Mouse (Mus musculus): Measurements from ENCODE around the gene Wnt6. TPM values are rescaled to one million over a fixed set of nuclear protein-coding genes. Genes with fewer than 3 reads are reported as not detected.
A peak's percentile ranks its signal among the peaks of the same experiment; 100 is the strongest.
"Not testable (repeated sequence)": the region's sequence is repeated elsewhere in the genome, so short reads cannot be mapped to it uniquely, and the experiment has no call there.

Wnt6 gene
- polyA plus RNA-seq, 1 experiment from 2014 or later = 11.9 TPM

DNA sequence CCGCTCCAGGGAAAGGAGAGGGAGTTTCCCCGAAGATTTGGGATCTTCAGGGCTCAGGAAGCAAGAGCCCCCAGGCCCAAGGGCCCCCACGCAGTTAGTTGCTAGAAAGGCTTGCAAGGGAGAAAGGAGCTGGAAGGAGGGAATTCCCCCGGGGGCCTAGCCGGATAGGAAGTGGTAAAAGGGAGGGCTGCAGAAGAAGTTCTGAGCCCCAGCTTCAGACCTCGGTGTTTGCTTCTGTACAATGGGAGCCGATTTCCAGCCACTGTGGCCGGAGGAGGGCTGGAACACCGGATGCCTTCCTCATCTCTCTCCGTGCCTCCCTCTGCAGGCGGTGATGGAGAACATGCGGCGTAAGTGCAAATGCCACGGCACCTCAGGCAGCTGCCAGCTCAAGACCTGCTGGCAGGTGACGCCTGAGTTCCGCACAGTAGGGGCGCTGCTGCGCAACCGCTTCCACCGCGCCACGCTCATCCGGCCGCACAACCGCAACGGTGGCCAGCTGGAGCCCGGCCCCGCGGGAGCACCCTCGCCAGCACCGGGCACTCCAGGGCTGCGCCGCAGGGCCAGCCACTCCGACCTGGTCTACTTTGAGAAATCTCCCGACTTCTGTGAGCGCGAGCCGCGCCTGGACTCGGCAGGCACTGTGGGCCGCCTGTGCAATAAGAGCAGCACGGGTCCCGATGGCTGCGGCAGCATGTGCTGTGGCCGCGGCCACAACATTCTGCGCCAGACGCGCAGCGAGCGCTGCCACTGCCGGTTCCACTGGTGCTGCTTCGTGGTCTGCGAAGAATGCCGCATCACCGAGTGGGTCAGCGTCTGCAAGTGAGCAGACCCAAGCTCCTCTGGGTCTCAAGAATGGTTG lies 31.3 kb downstream of the Wnt6 start:
- H3K4me1 ChIP-seq = peaks cover 52% of the 10 kb centered on the region
- DNase-seq (ENCODE audit: low spot score) = peak; percentile 90

DNA sequence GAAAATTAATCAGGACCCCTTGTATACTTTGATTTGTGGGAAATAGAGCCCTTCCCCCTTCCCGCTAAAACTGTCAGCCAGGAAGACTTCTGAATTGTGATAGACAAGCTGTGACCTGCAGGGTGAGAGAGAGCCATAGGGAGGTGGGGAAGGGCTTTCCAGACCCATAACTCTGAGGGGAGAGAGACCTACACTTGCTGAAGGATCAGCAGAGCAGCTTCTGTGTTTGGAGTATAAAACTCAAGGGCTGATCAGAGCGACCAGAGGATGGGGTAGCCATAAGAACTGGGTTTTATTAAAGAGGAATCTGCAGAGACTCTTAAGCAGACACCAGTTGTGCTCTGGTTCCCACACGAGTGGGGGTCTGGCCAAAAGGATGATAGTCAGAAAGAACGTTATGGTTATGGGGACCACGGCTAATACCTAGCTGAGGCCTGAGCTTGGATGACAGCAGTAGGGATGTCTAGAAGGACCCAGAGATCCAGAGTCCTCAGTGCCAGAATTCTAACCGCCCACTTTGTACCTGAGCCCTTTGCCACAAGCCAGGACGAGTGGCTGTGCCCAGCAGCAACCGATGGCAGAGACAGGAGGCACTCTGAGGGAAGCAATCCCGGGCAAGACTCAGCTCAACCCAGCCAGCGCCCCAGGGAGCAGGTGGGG lies 32.6 kb downstream of the Wnt6 start:
- Histone ChIP-seq H3K9me3 (no peaks in the 10 kb centered on the region), H3K4me1 (peaks cover 57% of the 10 kb centered on the region), H3K4me3 (no peak overlapping the region), H3K27me3 (ENCODE audit: insufficient read depth, poor library complexity, severe bottlenecking) (peaks cover 100% of the 10 kb centered on the region), H3K27ac (no peak overlapping the region), H3K36me3 (no peaks in the 10 kb centered on the region)
- DNase-seq (ENCODE audit: low spot score) = no peak
- 8% methylated on average over 10 of the region's 10 CpGs for WGBS

More for the DNA sequence above, 31.3 kb downstream of the Wnt6 start:
- Histone ChIP-seq H3K27ac (peak overlapping the region; percentile 31; the same call in 1 of the 2 replicates), H3K4me3 (peak overlapping the region; percentile 62), H3K36me3 (no peaks in the 10 kb centered on the region), H3K9me3 (no peaks in the 10 kb centered on the region), H3K27me3 (ENCODE audit: insufficient read depth, poor library complexity, severe bottlenecking) (peaks cover 100% of the 10 kb centered on the region)
- WGBS = under 1% methylated on average over 57 of the region's 57 CpGs

DNA sequence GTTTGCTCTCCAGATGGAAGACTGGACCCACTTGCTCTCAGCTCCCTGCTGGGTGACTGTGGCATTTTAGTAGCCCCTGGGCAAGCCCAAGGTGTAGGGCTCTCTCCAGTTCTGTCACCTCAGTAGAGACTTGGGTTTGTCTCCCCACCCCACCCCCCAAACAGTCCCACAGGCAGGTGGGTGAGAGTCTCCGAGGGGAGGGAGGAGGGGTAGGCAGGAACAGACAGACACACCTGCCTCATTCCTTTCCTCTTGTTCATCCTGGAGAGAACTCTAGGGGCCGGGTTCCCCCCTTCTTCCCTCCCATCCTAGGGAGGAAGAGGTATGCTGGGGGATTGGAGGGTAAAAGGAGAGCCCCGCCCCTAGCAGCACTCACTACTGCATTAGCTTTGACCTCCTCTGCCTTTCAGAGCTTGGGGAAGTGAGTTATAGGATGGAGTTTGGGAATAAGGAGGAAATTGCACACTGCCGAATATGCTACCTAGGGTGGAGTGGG lies 33.7 kb downstream of the Wnt6 start:
- DNase-seq (ENCODE audit: low spot score) = no peak
- H3K4me1 ChIP-seq = peaks cover 55% of the 10 kb centered on the region
- H3K9me3 ChIP-seq = no peaks in the 10 kb centered on the region
- H3K27ac ChIP-seq = no peak overlapping the region
- 15% methylated on average over 4 of the region's 4 CpGs for WGBS
- H3K4me3 ChIP-seq = no peak overlapping the region
- H3K27me3 ChIP-seq (ENCODE audit: insufficient read depth, poor library complexity, severe bottlenecking) = peaks cover 100% of the 10 kb centered on the region
- H3K36me3 ChIP-seq = no peaks in the 10 kb centered on the region

DNA sequence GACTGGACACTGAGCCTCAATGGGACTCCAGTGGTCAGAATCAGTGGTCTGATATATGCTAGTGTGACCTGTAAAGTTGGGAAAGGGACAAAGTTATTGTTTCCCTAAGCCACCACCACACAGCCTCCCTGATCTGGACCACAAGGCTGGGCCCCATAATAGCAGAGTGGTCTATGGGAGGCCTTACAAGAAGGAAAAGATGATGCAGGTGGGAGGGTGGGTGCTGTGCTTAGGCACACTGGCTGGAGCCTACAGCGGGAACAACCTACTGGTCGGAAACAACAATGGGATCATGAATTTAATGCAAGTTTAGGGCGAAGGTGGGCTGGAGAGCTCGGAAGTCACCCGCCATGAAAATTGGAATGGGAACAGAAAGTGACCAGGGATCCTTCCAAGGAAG lies 34.2 kb downstream of the Wnt6 start:
- Histone ChIP-seq H3K4me1 (peaks cover 51% of the 10 kb centered on the region), H3K27ac (no peak overlapping the region), H3K27me3 (ENCODE audit: insufficient read depth, poor library complexity, severe bottlenecking) (peaks cover 98% of the 10 kb centered on the region), H3K36me3 (no peaks in the 10 kb centered on the region), H3K4me3 (no peak overlapping the region), H3K9me3 (no peaks in the 10 kb centered on the region)
- WGBS = 7% methylated on average over 5 of the region's 5 CpGs
- no peak for DNase-seq (ENCODE audit: low spot score)

DNA sequence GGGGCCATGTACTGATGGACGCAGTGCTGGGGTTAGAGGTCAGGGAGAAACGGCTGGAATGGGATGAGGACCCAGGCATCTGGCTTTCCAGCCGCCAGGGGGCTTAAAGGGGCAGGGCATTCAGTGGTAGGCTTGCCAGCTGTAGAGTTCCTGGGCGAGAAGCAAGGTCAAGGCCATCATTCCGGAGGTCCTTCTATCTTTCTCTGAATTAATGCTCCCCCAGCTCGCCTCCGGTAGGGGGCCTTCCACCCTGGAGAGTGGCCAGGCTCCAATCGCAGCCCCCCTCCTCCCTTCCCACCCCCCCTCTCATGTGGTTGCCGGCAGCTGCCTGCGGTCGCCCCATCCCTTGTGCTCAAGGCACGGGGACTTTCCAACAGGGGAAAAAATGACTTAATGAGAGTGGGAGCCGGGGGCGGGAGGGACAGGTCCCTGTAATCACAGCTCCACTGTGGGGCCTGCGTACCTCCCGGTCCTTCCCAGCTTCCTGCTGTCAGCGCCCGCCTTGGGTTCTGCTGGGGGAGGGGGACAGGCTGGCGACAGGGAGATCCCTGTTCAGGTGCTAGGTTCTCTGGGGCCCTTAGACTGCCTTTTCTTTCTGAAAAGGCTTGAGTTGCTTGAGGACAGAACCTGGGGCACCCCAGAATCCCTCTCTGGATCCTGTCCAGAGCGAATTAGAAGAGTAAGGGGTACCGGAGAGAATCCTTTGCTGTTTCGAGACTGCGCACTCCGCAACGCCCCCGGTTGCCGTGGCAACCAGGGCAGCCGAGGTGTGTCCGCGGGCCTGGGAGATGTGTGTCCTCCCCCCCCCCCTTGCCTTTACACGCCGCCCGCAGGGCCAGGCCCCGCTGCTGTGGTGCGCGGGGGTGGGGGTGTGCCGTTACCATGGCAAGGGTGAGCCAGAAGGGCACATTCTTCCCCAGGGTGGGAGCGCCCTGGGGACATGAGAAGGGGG lies 34.9 kb downstream of the Wnt6 start:
- 1% methylated on average over 38 of the region's 38 CpGs for WGBS
- H3K4me3 ChIP-seq = peak overlapping the region; percentile 45
- H3K9me3 ChIP-seq = no peaks in the 10 kb centered on the region
- no peak for DNase-seq (ENCODE audit: low spot score)
- no peak overlapping the region for H3K27ac ChIP-seq
- H3K36me3 ChIP-seq = no peaks in the 10 kb centered on the region
- peaks cover 98% of the 10 kb centered on the region for H3K27me3 ChIP-seq (ENCODE audit: insufficient read depth, poor library complexity, severe bottlenecking)
- H3K4me1 ChIP-seq = peaks cover 50% of the 10 kb centered on the region

GRCm38 (mm10) chr1:74807551-74808071 lies 35.9 kb downstream of the Wnt6 start:
- H3K27me3 ChIP-seq (ENCODE audit: insufficient read depth, poor library complexity, severe bottlenecking) = peaks cover 97% of the 10 kb centered on the region
- peak overlapping the region; percentile 45 for H3K4me3 ChIP-seq
- no peaks in the 10 kb centered on the region for H3K9me3 ChIP-seq
- no peak overlapping the region for H3K27ac ChIP-seq
- H3K4me1 ChIP-seq = peaks cover 47% of the 10 kb centered on the region
- no peak for DNase-seq (ENCODE audit: low spot score)
- H3K36me3 ChIP-seq = no peaks in the 10 kb centered on the region
- WGBS = 5% methylated on average over 23 of the region's 23 CpGs

GRCm38 (mm10) chr1:74808078-74808477 lies 36.4 kb downstream of the Wnt6 start:
- Histone ChIP-seq H3K36me3 (no peaks in the 10 kb centered on the region), H3K9me3 (no peaks in the 10 kb centered on the region), H3K27me3 (ENCODE audit: insufficient read depth, poor library complexity, severe bottlenecking) (peaks cover 97% of the 10 kb centered on the region), H3K4me3 (peak overlapping the region; percentile 45), H3K4me1 (peaks cover 42% of the 10 kb centered on the region), H3K27ac (no peak overlapping the region)
- under 1% methylated on average over 16 of the region's 16 CpGs for WGBS
- peak; percentile 94 for DNase-seq (ENCODE audit: low spot score)

GRCm38 (mm10) chr1:74809007-74809406 lies 37.3 kb downstream of the Wnt6 start:
- WGBS = 56% methylated on average over 10 of the region's 10 CpGs
- peaks cover 97% of the 10 kb centered on the region for H3K27me3 ChIP-seq (ENCODE audit: insufficient read depth, poor library complexity, severe bottlenecking)

GRCm38 (mm10) chr1:74814931-74815647 lies 43.4 kb downstream of the Wnt6 start:
- Histone ChIP-seq H3K4me1 (peaks cover 14% of the 10 kb centered on the region; the same call in 1 of the 2 replicates), H3K4me3 (no peak overlapping the region), H3K27ac (no peak overlapping the region), H3K9me3 (no peaks in the 10 kb centered on the region), H3K36me3 (no peaks in the 10 kb centered on the region), H3K27me3 (ENCODE audit: insufficient read depth, poor library complexity, severe bottlenecking) (peaks cover 37% of the 10 kb centered on the region)
- no peak for DNase-seq (ENCODE audit: low spot score)
- WGBS = 69% methylated on average over 9 of the region's 9 CpGs

More at GRCm38 (mm10) chr1:74809007-74809406, 37.3 kb downstream of the Wnt6 start:
- no peaks in the 10 kb centered on the region for H3K9me3 ChIP-seq
- H3K4me1 ChIP-seq = peaks cover 34% of the 10 kb centered on the region
- DNase-seq (ENCODE audit: low spot score) = no peak
- no peaks in the 10 kb centered on the region for H3K36me3 ChIP-seq
- H3K27ac ChIP-seq = no peak overlapping the region
- no peak overlapping the region for H3K4me3 ChIP-seq

- H3K27ac ChIP-seq; H3K36me3 ChIP-seq; DNase-seq (ENCODE audit: low spot score); H3K4me3 ChIP-seq; H3K9me3 ChIP-seq: not testable (repeated sequence)
- Histone ChIP-seq H3K27me3 (ENCODE audit: insufficient read depth, poor library complexity, severe bottlenecking) (peaks cover 30% of the 10 kb centered on the region), H3K4me1 (peaks cover 14% of the 10 kb centered on the region; the same call in 1 of the 2 replicates)
- 87% methylated on average over 6 of the region's 6 CpGs for WGBS
Observed at GRCm38 (mm10) chr1:74815965-74816364, 44.3 kb downstream of the Wnt6 start.

DNA sequence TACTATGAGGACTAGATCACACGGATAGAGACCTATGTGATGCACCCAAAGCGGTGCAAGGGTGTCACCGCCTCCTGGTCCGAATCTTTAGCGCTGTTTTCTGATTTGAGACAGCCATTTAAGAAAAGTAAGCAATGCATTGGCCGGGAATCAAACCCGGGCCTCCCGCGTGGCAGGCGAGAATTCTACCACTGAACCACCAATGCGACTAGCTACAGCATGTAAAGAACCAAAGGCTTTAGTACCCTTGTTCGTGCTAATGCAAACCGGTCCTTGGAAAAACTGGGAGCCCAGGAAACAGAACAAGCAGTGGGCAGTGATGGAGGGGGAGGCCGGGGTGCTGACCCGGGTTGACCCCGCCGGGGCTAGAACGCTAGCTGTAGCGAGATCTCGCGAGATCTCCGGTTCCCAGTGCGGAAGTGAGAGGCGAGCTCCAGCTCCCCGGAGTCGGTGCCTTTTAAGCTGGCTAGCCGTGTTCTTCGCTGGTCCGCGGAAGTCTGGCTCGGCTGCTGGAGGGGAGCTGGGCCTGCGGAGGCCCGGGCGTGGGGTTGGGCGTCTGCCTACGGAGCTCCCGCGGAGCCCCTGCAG lies 45.0 kb downstream of the Wnt6 start:
- WGBS = 8% methylated on average over 38 of the region's 38 CpGs
- peak; percentile 96 for DNase-seq (ENCODE audit: low spot score)

More for the DNA sequence above, 45.0 kb downstream of the Wnt6 start:
- Histone ChIP-seq H3K27ac (peak overlapping the region; percentile 93), H3K9me3 (no peaks in the 10 kb centered on the region), H3K36me3 (no peaks in the 10 kb centered on the region), H3K4me3 (peak overlapping the region; percentile 79), H3K27me3 (ENCODE audit: insufficient read depth, poor library complexity, severe bottlenecking) (peaks cover 23% of the 10 kb centered on the region), H3K4me1 (peaks cover 14% of the 10 kb centered on the region; the same call in 1 of the 2 replicates)
